Mouse (Mus musculus) cortical plate, adult 2 months (tissue): ENCODE data around the gene Gramd4. TPM values are rescaled to one million over a fixed set of nuclear protein-coding genes. Genes with fewer than 3 reads are reported as not detected.

Source experiments
- H3K27ac ChIP-seq: fragments of 200-500 bp; 2 replicates; pipeline ENCODE4 v1.5.1; 2012; ENCODE audit warnings: low read length, control low read depth, inconsistent platforms; ENCODE audit not compliant: insufficient read depth
- H3K4me1 ChIP-seq: fragments of 200-500 bp; 2 replicates; pipeline ENCODE4 v1.6.1; 2011; ENCODE audit warnings: low read length; ENCODE audit not compliant: control insufficient read depth, insufficient read depth
- H3K4me3 ChIP-seq: fragments of 200-500 bp; 2 replicates; pipeline ENCODE4 v1.5.1; 2011; ENCODE audit warnings: mild to moderate bottlenecking, low read length, control low read depth; ENCODE audit not compliant: insufficient read depth
- CTCF ChIP-seq: fragments of 200-500 bp; IDR thresholded peaks from 2 replicates; pipeline ENCODE4 v1.5.1; 2011; ENCODE audit warnings: mild to moderate bottlenecking, control low read depth, low read length; ENCODE audit not compliant: insufficient read depth; ENCODE audit errors: extremely low read depth
- POLR2A ChIP-seq: fragments of 200-500 bp; IDR thresholded peaks from 2 replicates; pipeline ENCODE4 v1.6.1; 2011; ENCODE audit warnings: mild to moderate bottlenecking, low read length, control low read depth; ENCODE audit not compliant: insufficient read depth; ENCODE audit errors: extremely low read depth
- polyA plus RNA-seq: library from polyadenylated mRNA; depleted of rRNA; stranded (reverse); fragments of >200 nt; gene quantifications from 2 replicates; pipeline ENCODE4 v1.2.3, GENCODE M21; 2012; rRNA removed

Gene Gramd4
- polyA plus RNA-seq, 1 experiment = 32.6 TPM

- peak overlapping the region; percentile 67 for H3K27ac ChIP-seq
Measured at GRCm38 (mm10) chr15:86182646-86183045, 125.2 kb downstream of the Gramd4 start.

GRCm38 (mm10) chr15:86183484-86183883 lies 126.0 kb downstream of the Gramd4 start:
- Histone ChIP-seq H3K4me1 (peaks cover 12% of the 10 kb centered on the region), H3K27ac (no peak overlapping the region), H3K4me3 (peak overlapping the region; percentile 89)
- TF ChIP-seq CTCF (no peak), POLR2A (no peak)

More at GRCm38 (mm10) chr15:86182646-86183045, 125.2 kb downstream of the Gramd4 start:
- peaks cover 12% of the 10 kb centered on the region for H3K4me1 ChIP-seq
- no peak overlapping the region for H3K4me3 ChIP-seq
- no peak for TF ChIP-seq POLR2A
- TF ChIP-seq CTCF = no peak

DNA sequence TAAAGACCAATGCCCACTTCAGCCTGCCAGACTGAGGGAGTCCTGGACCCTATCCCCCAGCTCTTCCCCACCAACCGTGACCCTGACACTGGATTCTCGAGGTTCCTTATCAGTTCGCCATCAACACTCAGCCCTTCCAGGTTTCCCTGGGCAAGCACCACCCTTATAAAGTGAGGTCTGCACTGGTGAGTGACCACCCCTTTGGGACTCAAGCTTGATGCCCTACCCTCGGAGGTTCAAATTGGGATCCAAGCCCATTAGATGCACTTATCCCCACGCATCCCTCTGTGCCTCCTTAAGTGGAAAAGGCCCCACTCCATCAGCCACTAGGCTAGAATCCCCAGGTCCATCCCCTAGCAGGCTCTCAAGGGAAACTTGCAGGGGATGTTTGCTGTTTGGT lies 126.6 kb downstream of the Gramd4 start:
- Histone ChIP-seq H3K4me1 (peaks cover 12% of the 10 kb centered on the region), H3K4me3 (peak overlapping the region; percentile 89; the same call in 1 of the 2 replicates), H3K27ac (peak overlapping the region; percentile 96)
- no peak for TF ChIP-seq POLR2A
- no peak for TF ChIP-seq CTCF

GRCm38 (mm10) chr15:86184851-86185688 lies 127.6 kb downstream of the Gramd4 start:
- TF ChIP-seq POLR2A (no peak), CTCF (no peak)
- Histone ChIP-seq H3K27ac (peak overlapping the region; percentile 96), H3K4me1 (peaks cover 12% of the 10 kb centered on the region), H3K4me3 (peak overlapping the region; percentile 89)

GRCm38 (mm10) chr15:86185689-86186569 lies 128.4 kb downstream of the Gramd4 start, which contains the start of gene Cerk:
Cerk (minus strand) TSS chr15:86186141.
- H3K4me1 ChIP-seq = peaks cover 12% of the 10 kb centered on the region
- peak within 1 kb of the TSS; percentile 96 for H3K27ac ChIP-seq
- TF ChIP-seq POLR2A (peak; percentile 81), CTCF (peak; percentile 22; the same call in 1 of the 2 replicates)
- peak within 1 kb of the TSS; percentile 89 for H3K4me3 ChIP-seq

DNA sequence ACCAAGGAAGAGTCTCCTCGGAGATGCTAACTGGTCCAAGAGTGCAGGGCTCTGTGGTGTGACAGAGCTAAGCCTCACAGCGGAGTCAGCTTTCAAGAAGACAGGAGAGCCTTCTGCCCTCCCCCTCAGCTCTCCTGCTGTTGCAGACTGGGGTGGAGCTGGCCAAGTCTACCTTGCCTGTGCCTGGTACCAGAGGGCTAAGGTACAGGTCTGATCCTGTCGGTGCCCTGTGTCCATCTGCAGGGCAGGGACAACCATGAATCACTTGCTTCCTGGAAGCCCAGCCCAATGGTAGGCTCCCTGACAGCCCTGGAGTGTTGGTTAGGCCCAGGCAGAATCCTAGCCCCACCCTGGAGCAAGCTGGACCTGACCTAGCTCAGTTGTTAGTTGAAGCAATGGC lies 129.2 kb downstream of the Gramd4 start:
- Histone ChIP-seq H3K4me3 (peak overlapping the region; percentile 89), H3K27ac (peak overlapping the region; percentile 96), H3K4me1 (peaks cover 12% of the 10 kb centered on the region)
- TF ChIP-seq POLR2A = peak; percentile 38; the same call in 1 of the 2 replicates
- no peak for TF ChIP-seq CTCF

Other genes starting within 250 kb of the Gramd4 start
- gene Cdpf1, start 246.0 kb upstream of the Gramd4 start, polyA plus RNA-seq = 23.6 and 27.2 TPM in 2 replicates
- gene Pkdrej, start 236.0 kb upstream of the Gramd4 start, polyA plus RNA-seq = 0.63 and 0.83 TPM in 2 replicates
- 4.9 and 5.8 TPM in 2 replicates for gene Ttc38, start 225.4 kb upstream of the Gramd4 start, polyA plus RNA-seq
- 0.64 and 1.0 TPM in 2 replicates for gene Gtse1, start 197.9 kb upstream of the Gramd4 start, polyA plus RNA-seq
- gene Trmu, start 178.4 kb upstream of the Gramd4 start, polyA plus RNA-seq = 51.1 and 58.5 TPM in 2 replicates
- gene Celsr1, start 23.9 kb upstream of the Gramd4 start, polyA plus RNA-seq = 2.2 and 2.4 TPM in 2 replicates
- 42.8 and 44.7 TPM in 2 replicates for gene Cerk, start 128.4 kb downstream of the Gramd4 start, polyA plus RNA-seq
- 33.5 and 33.9 TPM in 2 replicates for gene Tbc1d22a, start 156.8 kb downstream of the Gramd4 start, polyA plus RNA-seq